21 mouse cellular contexts compared by ENCODE assay signal in the genomic region with DNA sequence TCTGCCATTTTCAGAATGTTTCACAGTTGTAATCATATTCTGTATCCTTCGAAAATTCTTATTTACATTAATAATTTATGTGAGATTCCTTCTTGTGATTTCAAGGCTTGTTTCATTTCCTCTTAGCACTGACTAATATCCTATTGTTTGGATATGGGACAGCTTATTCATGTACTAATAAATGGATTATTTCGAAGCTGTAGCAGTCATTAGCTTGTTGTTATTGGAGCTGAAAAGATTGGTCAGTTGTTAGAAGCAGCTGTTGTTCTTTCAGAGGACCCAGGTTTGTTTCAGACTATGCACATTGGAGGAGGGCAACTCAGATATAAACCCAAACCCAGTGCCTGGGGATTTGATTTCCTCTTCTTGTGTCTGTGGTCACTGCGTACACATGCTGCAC.
"Had no signal": no experiment of that assay in that cellular context is flagged by ENCODE, and none has a peak within 500 bp of the region (broad histone marks: within the 10 kb centered on the region; RNA-seq: fewer than 3 reads in every experiment).

No protein-coding gene starts in this region.

- H3K9me3 ChIP-seq: liver, embryonic 13.5 days; liver, embryonic 15.5 days; lung, embryonic 15.5 days; midbrain, embryonic 10.5 days; midbrain, embryonic 12.5 days; midbrain, embryonic 15.5 days; neural tube, embryonic 13.5 days; neural tube, embryonic 15.5 days; stomach, embryonic 15.5 days had no signal

- H3K4me1 ChIP-seq: liver, embryonic 13.5 days; liver, embryonic 15.5 days; lung, embryonic 15.5 days; midbrain, embryonic 10.5 days; midbrain, embryonic 12.5 days; midbrain, embryonic 15.5 days; neural tube, embryonic 13.5 days; neural tube, embryonic 15.5 days; stomach, embryonic 15.5 days had no signal

- H3K9ac ChIP-seq: liver, embryonic 13.5 days; liver, embryonic 15.5 days; liver, postnatal 0 days; lung, embryonic 15.5 days; midbrain, embryonic 12.5 days; midbrain, embryonic 15.5 days; neural tube, embryonic 13.5 days; neural tube, embryonic 15.5 days; stomach, embryonic 15.5 days had no signal

- H3K27me3 ChIP-seq: liver, embryonic 13.5 days; liver, embryonic 15.5 days; lung, embryonic 15.5 days; midbrain, embryonic 12.5 days; midbrain, embryonic 15.5 days; neural tube, embryonic 13.5 days; neural tube, embryonic 15.5 days; stomach, embryonic 15.5 days had no signal

- H3K27ac ChIP-seq: liver, embryonic 13.5 days; liver, embryonic 15.5 days; lung, embryonic 15.5 days; macrophage; midbrain, embryonic 10.5 days; midbrain, embryonic 12.5 days; midbrain, embryonic 15.5 days; neural tube, embryonic 13.5 days; neural tube, embryonic 15.5 days; stomach, embryonic 15.5 days; stomach, postnatal 0 days had no signal

- H3K4me2 ChIP-seq: liver, embryonic 13.5 days; liver, embryonic 15.5 days; lung, embryonic 15.5 days; midbrain, embryonic 12.5 days; midbrain, embryonic 15.5 days; neural tube, embryonic 13.5 days; neural tube, embryonic 15.5 days; stomach, embryonic 15.5 days had no signal

- DNase-seq: liver, embryonic 13.5 days; liver, postnatal 0 days; lung, adult 2 months; lung, postnatal 14 days; lung, postnatal 36 days; right cerebral cortex, postnatal 14 days; thymus, adult 2 months; thymus, postnatal 25 days; thymus, postnatal 4 days had no signal

- H3K36me3 ChIP-seq: liver, embryonic 13.5 days; liver, embryonic 15.5 days; lung, embryonic 15.5 days; midbrain, embryonic 10.5 days; midbrain, embryonic 12.5 days; midbrain, embryonic 15.5 days; neural tube, embryonic 13.5 days; neural tube, embryonic 15.5 days; stomach, embryonic 15.5 days had no signal

- H3K4me3 ChIP-seq: liver, embryonic 13.5 days; liver, embryonic 15.5 days; lung, embryonic 15.5 days; midbrain, embryonic 10.5 days; midbrain, embryonic 12.5 days; midbrain, embryonic 15.5 days; myocyte; neural tube, embryonic 13.5 days; neural tube, embryonic 15.5 days; stomach, embryonic 15.5 days had no signal

- ATAC-seq: liver, postnatal 0 days; lung, postnatal 0 days; midbrain, embryonic 15.5 days had no signal
